Mouse (Mus musculus): ENCODE measurements at regions not wholly inside any gene's neighbourhood (a gene's known extent, or its start where the extent isn't known, plus 50 kb on each side); places are given as distances from the start of the nearest gene placed in this dataset.

DNA sequence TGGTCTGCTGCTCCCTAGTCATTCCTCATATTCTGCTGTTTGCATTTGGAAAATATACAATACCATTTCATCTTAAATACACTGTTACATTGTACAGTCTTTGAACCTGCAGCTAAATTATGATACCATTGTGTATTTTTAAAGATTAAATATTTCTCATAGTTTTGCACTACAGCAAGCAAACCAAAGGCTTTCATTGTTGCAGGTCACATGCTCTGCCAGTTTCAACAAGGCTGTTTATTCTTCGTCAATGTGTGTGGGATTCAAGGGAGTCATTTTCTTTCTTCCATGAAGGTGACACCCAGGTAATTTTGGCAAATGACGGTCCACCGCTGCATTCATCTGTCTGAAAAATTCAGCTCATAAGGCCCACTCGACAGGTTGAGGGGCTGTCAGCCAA is 200.9 kb upstream of the Lrig1 start:
- TF ChIP-seq CTCF (IDR thresholded peaks at IDR 0.05; ENCODE audit: low read depth), result no peak
- H3K4me1 ChIP-seq (replicated peaks; ENCODE audit: insufficient read depth, low read length), result no peaks in the 10 kb centered on the region
- H3K4me2 ChIP-seq (ENCODE audit: low read length), result no peak overlapping the region
- no peaks in the 10 kb centered on the region for H3K27me3 ChIP-seq (ENCODE audit: insufficient read depth, low read length)
- WGBS, result 65% methylated on average over 4 of the region's 4 CpGs
- H3K9me3 ChIP-seq (replicated peaks; ENCODE audit: low read length), result no peaks in the 10 kb centered on the region
- DNase-seq (ENCODE audit: low spot score) (no peak), ATAC-seq (replicated peaks; ENCODE audit: low FRiP score, low read depth) (no peak)
- H3K9ac ChIP-seq (ENCODE audit: low read depth, low read length), result no peak overlapping the region
- no peak overlapping the region for H3K4me3 ChIP-seq (replicated peaks; ENCODE audit: low read depth, low read length)
- H3K36me3 ChIP-seq (ENCODE audit: insufficient read depth, low read length), result no peaks in the 10 kb centered on the region
- H3K27ac ChIP-seq, result no peak overlapping the region

DNA sequence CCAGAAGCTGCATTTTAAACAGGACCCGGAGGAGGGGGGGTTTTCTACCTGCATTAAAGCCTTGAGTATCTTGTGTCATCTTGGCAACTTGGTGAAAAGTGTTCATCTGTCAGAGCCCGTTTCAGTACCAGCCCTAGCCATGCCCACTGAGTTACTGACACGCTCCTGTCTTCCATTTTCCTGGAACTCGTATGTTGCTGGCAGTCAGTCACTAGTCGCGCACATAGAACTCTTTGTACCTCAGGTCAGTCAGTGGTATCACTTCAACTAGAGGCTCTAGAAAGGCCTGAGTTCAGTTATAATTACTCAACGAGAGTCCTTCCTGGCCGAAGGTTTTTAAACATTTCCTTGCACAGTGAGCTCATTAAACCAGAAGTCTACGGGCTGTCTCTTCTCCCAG is 198.9 kb upstream of the Lrig1 start:
- Histone ChIP-seq H3K27ac (no peak overlapping the region), H3K9me3 (replicated peaks; ENCODE audit: low read length) (no peaks in the 10 kb centered on the region), H3K4me1 (replicated peaks; ENCODE audit: insufficient read depth, low read length) (no peaks in the 10 kb centered on the region), H3K36me3 (ENCODE audit: insufficient read depth, low read length) (no peaks in the 10 kb centered on the region), H3K4me2 (ENCODE audit: low read length) (no peak overlapping the region), H3K27me3 (ENCODE audit: insufficient read depth, low read length) (no peaks in the 10 kb centered on the region), H3K4me3 (replicated peaks; ENCODE audit: low read depth, low read length) (no peak overlapping the region), H3K9ac (ENCODE audit: low read depth, low read length) (no peak overlapping the region)
- ATAC-seq (replicated peaks; ENCODE audit: low FRiP score, low read depth) (no peak), DNase-seq (ENCODE audit: low spot score) (no peak)
- 90% methylated on average over 9 of the region's 9 CpGs for WGBS
- TF ChIP-seq CTCF (IDR thresholded peaks at IDR 0.05; ENCODE audit: low read depth), result no peak

DNA sequence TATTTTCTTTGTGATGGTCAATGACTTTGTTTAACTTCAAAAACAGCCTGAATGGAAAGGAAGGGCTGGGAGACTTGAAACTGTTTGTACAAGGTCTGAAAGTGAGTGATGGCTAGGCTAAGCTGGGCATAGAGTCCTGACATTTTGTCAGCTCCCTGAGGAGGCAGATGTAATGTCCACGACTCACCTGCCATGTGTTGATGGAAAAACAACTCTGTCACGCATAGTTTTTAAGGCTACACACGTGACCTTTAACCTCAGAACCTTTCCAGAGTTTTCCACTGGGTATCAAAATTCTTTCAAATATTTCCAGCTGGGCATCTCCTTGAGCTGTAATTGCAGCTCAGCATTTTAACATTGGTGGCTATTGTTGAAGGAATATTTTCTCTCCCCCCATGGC is 190.2 kb upstream of the Lrig1 start:
- no peaks in the 10 kb centered on the region for H3K36me3 ChIP-seq (ENCODE audit: insufficient read depth, low read length)
- no peak overlapping the region for H3K4me3 ChIP-seq (replicated peaks; ENCODE audit: low read depth, low read length)
- DNase-seq (ENCODE audit: low spot score), result no peak
- H3K9me3 ChIP-seq (replicated peaks; ENCODE audit: low read length), result no peaks in the 10 kb centered on the region
- no peak for ATAC-seq (replicated peaks; ENCODE audit: low FRiP score, low read depth)
- WGBS, result 44% methylated on average over 3 of the region's 3 CpGs
- H3K27ac ChIP-seq, result no peak overlapping the region
- H3K27me3 ChIP-seq (ENCODE audit: insufficient read depth, low read length), result no peaks in the 10 kb centered on the region
- no peak overlapping the region for H3K4me2 ChIP-seq (ENCODE audit: low read length)
- H3K4me1 ChIP-seq (replicated peaks; ENCODE audit: insufficient read depth, low read length), result no peaks in the 10 kb centered on the region
- no peak for TF ChIP-seq CTCF (IDR thresholded peaks at IDR 0.05; ENCODE audit: low read depth)
- H3K9ac ChIP-seq (ENCODE audit: low read depth, low read length), result no peak overlapping the region

DNA sequence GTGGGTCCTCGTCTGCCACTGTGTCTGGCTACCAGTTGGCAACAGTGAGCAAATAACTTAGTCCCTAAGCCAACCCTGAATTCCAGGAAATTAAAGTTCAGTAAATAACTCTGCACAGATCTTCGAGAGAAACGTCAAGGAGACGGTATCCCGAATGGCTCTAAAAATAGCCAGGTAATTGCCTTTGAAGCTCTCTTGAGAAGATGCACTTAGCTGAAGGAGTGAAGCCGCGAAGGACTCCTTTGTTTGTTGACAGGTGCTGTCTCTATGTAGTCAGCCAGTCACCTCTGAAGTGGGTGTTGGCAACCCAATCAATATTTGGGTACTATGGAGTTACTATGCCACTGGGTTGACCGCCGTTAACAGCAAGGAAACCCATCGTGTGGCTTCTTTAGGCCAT is 189.3 kb upstream of the Lrig1 start:
- Histone ChIP-seq H3K9ac (ENCODE audit: low read depth, low read length) (no peak overlapping the region), H3K27me3 (ENCODE audit: insufficient read depth, low read length) (no peaks in the 10 kb centered on the region), H3K4me2 (ENCODE audit: low read length) (no peak overlapping the region), H3K27ac (no peak overlapping the region), H3K4me3 (replicated peaks; ENCODE audit: low read depth, low read length) (no peak overlapping the region), H3K4me1 (replicated peaks; ENCODE audit: insufficient read depth, low read length) (no peaks in the 10 kb centered on the region), H3K36me3 (ENCODE audit: insufficient read depth, low read length) (no peaks in the 10 kb centered on the region), H3K9me3 (replicated peaks; ENCODE audit: low read length) (no peaks in the 10 kb centered on the region)
- WGBS, result 78% methylated on average over 10 of the region's 10 CpGs
- ATAC-seq (replicated peaks; ENCODE audit: low FRiP score, low read depth) (no peak), DNase-seq (ENCODE audit: low spot score) (no peak)
- no peak for TF ChIP-seq CTCF (IDR thresholded peaks at IDR 0.05; ENCODE audit: low read depth)

DNA sequence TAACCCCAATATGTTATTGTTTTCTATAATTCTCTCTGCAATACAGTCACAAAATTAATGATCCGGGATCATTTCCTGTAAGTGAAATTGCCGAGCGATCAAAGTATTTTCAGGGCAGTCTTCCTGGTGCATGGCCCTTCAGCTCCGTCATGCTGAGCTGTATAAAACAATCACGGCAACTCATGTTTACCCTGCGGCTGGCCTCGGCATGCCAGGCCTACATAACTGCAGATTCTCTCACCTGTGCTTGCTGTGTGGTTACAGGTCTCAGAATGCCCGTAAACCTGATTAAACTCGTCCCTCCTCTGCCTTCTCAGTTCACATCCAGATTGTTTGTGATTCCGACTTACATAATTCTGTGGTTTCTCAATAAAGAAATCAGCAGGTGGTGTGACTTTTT is 181.2 kb upstream of the Lrig1 start:
- 59% methylated on average over 10 of the region's 10 CpGs for WGBS
- Histone ChIP-seq H3K4me3 (replicated peaks; ENCODE audit: low read depth, low read length) (no peak overlapping the region), H3K27ac (no peak overlapping the region), H3K27me3 (ENCODE audit: insufficient read depth, low read length) (no peaks in the 10 kb centered on the region), H3K4me1 (replicated peaks; ENCODE audit: insufficient read depth, low read length) (no peaks in the 10 kb centered on the region), H3K4me2 (ENCODE audit: low read length) (no peak overlapping the region), H3K36me3 (ENCODE audit: insufficient read depth, low read length) (no peaks in the 10 kb centered on the region), H3K9ac (ENCODE audit: low read depth, low read length) (no peak overlapping the region), H3K9me3 (replicated peaks; ENCODE audit: low read length) (no peaks in the 10 kb centered on the region)
- DNase-seq (ENCODE audit: low spot score) (no peak), ATAC-seq (replicated peaks; ENCODE audit: low FRiP score, low read depth) (no peak)
- no peak for TF ChIP-seq CTCF (IDR thresholded peaks at IDR 0.05; ENCODE audit: low read depth)

DNA sequence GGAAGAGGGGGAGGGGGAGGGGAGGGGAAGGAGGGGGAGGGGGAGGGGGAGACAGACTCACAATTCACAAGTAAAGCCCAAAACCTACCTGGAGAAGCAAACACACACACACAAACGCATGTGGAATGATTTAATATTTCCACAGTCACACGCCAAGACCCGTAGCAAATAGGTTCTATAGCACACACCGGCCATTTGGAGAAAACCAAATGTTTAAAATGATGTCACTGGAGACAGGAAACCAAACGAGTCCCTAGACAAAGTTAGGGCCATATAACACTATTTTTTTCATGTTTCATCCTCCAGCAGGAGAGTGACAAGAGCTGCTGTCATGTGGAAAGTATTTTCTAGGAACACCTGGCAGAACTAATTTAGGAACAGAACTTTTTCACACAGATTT is 175.9 kb upstream of the Lrig1 start:
- no peak for TF ChIP-seq CTCF (IDR thresholded peaks at IDR 0.05; ENCODE audit: low read depth)
- Histone ChIP-seq H3K4me1 (replicated peaks; ENCODE audit: insufficient read depth, low read length) (no peaks in the 10 kb centered on the region), H3K27ac (no peak overlapping the region), H3K36me3 (ENCODE audit: insufficient read depth, low read length) (no peaks in the 10 kb centered on the region), H3K4me3 (replicated peaks; ENCODE audit: low read depth, low read length) (no peak overlapping the region), H3K9me3 (replicated peaks; ENCODE audit: low read length) (no peaks in the 10 kb centered on the region), H3K9ac (ENCODE audit: low read depth, low read length) (no peak overlapping the region), H3K27me3 (ENCODE audit: insufficient read depth, low read length) (no peaks in the 10 kb centered on the region), H3K4me2 (ENCODE audit: low read length) (no peak overlapping the region)
- 67% methylated on average over 5 of the region's 5 CpGs for WGBS
- DNase-seq (ENCODE audit: low spot score) (no peak), ATAC-seq (replicated peaks; ENCODE audit: low FRiP score, low read depth) (no peak)

DNA sequence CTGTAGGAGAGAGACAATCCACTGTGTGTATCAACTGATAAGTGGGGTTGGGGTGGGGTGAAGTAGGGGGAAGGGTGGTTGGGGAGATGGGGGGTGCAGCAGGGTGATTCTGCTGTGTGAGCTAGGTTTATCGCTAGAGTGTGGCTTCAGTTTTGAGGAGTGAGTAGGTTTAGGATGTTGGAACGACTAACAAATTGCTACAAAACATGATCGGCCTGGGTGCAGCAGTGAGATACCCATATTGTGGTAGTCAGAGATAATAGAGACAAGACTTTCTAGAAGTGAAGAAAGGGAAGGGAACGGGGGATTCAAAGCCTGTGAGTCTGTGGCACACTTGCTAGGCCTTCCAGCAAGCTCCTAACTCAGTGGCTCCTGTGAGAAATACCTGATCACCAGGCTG is 175.1 kb upstream of the Lrig1 start:
- no peak for DNase-seq (ENCODE audit: low spot score)
- H3K4me1 ChIP-seq (replicated peaks; ENCODE audit: insufficient read depth, low read length), result no peaks in the 10 kb centered on the region
- 91% methylated on average over 4 of the region's 4 CpGs for WGBS
- H3K9me3 ChIP-seq (replicated peaks; ENCODE audit: low read length), result no peaks in the 10 kb centered on the region
- no peaks in the 10 kb centered on the region for H3K36me3 ChIP-seq (ENCODE audit: insufficient read depth, low read length)
- no peak for ATAC-seq (replicated peaks; ENCODE audit: low FRiP score, low read depth)
- H3K4me3 ChIP-seq (replicated peaks; ENCODE audit: low read depth, low read length), result no peak overlapping the region
- H3K9ac ChIP-seq (ENCODE audit: low read depth, low read length), result no peak overlapping the region
- H3K27ac ChIP-seq, result no peak overlapping the region
- TF ChIP-seq CTCF (IDR thresholded peaks at IDR 0.05; ENCODE audit: low read depth), result no peak
- H3K4me2 ChIP-seq (ENCODE audit: low read length), result no peak overlapping the region
- no peaks in the 10 kb centered on the region for H3K27me3 ChIP-seq (ENCODE audit: insufficient read depth, low read length)
